Mouse (Mus musculus) lung, adult 2 months (tissue): ENCODE data around the gene Ccl25.

Experiments used
- CTCF ChIP-seq: fragments of 200-500 bp; IDR thresholded peaks from 2 replicates; pipeline ENCODE4 v1.5.1; 2011; ENCODE audit warnings: mild to moderate bottlenecking, low read length, control low read depth; ENCODE audit not compliant: insufficient read depth
- POLR2A ChIP-seq: fragments of 200-500 bp; IDR thresholded peaks from 2 replicates; pipeline ENCODE4 v1.6.1; 2011; ENCODE audit warnings: low read depth, mild to moderate bottlenecking, control low read depth, low read length, borderline replicate concordance; ENCODE audit errors: extremely low read depth

DNA sequence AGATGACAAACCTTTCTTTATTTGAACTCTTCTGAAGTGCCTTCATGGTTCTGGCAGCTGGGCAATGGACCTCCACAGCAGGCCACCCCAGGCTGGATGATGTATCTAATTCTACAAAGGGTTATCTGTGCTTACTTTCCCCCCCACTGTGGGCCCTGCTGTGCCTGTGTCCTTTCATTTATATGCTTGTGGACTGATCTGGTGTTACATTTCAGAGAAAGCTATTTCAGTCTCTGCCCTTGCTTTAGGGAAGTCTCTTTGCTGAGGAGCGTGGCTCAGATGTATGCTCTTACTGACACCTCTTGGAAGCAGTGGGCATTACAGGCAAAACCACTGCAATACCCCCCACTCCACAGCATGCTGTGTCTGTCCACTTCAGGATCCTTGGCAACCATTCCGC is 45.1 kb downstream of the Ccl25 start:
- peak; percentile 57 for TF ChIP-seq CTCF
- TF ChIP-seq POLR2A = no peak
